Mouse (Mus musculus) G1E (cell line): Measurements from ENCODE around the gene Slc26a11.

Experiments
- CTCF ChIP-seq: IDR thresholded peaks from 2 replicates; pipeline ENCODE4 v1.5.1; 2012; ENCODE audit warnings: low read depth, low read length, inconsistent platforms, mixed read lengths
- GATA1 ChIP-seq: IDR thresholded peaks from 2 replicates; pipeline ENCODE4 v1.6.1; 2012; ENCODE audit warnings: borderline replicate concordance, low read length, inconsistent platforms, mixed read lengths
- POLR2AphosphoS5 ChIP-seq: IDR thresholded peaks from 2 replicates; pipeline ENCODE4 v1.6.1; 2012; ENCODE audit warnings: low read depth, low read length, inconsistent platforms; ENCODE audit not compliant: insufficient replicate concordance

DNA sequence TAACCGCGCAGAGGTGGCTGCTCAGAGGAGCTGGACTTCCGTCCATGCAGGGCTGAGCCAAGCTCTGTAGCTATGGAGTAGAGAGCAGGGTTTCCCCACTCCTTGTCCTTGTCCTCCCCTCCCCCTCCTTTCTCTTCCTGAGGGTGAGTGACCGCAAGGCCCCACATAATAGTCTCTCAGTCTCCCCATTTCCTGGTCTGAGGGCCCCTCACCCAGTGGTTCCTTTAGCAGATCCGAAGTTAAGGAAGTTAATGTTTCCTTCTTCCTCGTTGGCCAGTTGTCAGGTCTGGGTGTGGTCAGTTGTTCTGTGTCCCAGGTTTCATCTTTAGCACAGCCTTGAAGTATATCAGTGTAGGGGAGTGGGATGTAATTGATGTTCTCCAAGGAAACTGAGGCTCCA is 20.1 kb downstream of the Slc26a11 start:
- TF ChIP-seq CTCF, result no peak
- no peak for TF ChIP-seq POLR2AphosphoS5
- TF ChIP-seq GATA1, result no peak
